Mouse (Mus musculus) limb, embryonic 11.5 days (tissue): ENCODE data around the gene Coro2b. TPM values are rescaled to one million over a fixed set of nuclear protein-coding genes. Genes with fewer than 3 reads are reported as not detected.
"Not testable (repeated sequence)": the region's sequence is repeated elsewhere in the genome, so short reads cannot be mapped to it uniquely, and the experiment has no call there.

ENCODE experiments used
- ATAC-seq: fragments of 200-750 bp; cut with Nextera tagmentation; 2 replicates; pipeline ENCODE4 v1.8.0; 2017; ENCODE audit warnings: low read depth; ENCODE audit not compliant: insufficient number of reproducible peaks, low FRiP score, low TSS enrichment
- DNase-seq: peaks from one replicate; pipeline ENCODE4 v3.0.0-alpha.2; 2015; ENCODE audit warnings: low spot score
- H3K27ac ChIP-seq: fragments of 300-500 bp; sonication (generic); replicated peaks from 2 replicates; pipeline ENCODE4 v1.5.1; 2014; ENCODE audit warnings: low read depth, mild to moderate bottlenecking, low read length
- H3K27me3 ChIP-seq: fragments of 300-500 bp; sonication (generic); 2 replicates; pipeline ENCODE4 v1.6.1; 2014; ENCODE audit warnings: mild to moderate bottlenecking, low read length, mixed read lengths; ENCODE audit not compliant: control insufficient read depth, insufficient read depth
- H3K36me3 ChIP-seq: fragments of 300-500 bp; sonication (generic); 2 replicates; pipeline ENCODE4 v1.6.1; 2014; ENCODE audit warnings: mild to moderate bottlenecking, low read length, moderate library complexity, mixed read lengths; ENCODE audit not compliant: control insufficient read depth, insufficient read depth
- H3K4me1 ChIP-seq: fragments of 300-500 bp; sonication (generic); 2 replicates; pipeline ENCODE4 v1.6.1; 2014; ENCODE audit warnings: low read length, mixed read lengths; ENCODE audit not compliant: control insufficient read depth, insufficient read depth
- H3K4me2 ChIP-seq: fragments of 300-500 bp; sonication (generic); 2 replicates; pipeline ENCODE4 v1.6.1; 2014; ENCODE audit warnings: low read depth, mild to moderate bottlenecking, moderate library complexity; ENCODE audit not compliant: severe bottlenecking
- H3K4me3 ChIP-seq: fragments of 300-500 bp; sonication (generic); 2 replicates; pipeline ENCODE4 v1.5.1; 2014; ENCODE audit warnings: low read depth, low read length
- H3K9ac ChIP-seq: fragments of 300-500 bp; sonication (generic); 2 replicates; pipeline ENCODE4 v1.6.1; 2014; ENCODE audit warnings: mild to moderate bottlenecking, low read length
- H3K9me3 ChIP-seq: fragments of 300-500 bp; sonication (generic); 2 replicates; pipeline ENCODE4 v1.6.1; 2016; ENCODE audit warnings: low read length; ENCODE audit not compliant: control insufficient read depth
- WGBS: fragments of 180-500 bp; shearing (Covaris S2); extraction: QIAGEN DNeasy Blood & Tissue Kit; methylation state at CpG from one replicate; pipeline ENCODE4 v1.1.7; 2014; 5-methylcytosine and 5-hydroxymethylcytosine counted together
- polyA plus RNA-seq: library from polyadenylated mRNA; unstranded; fragments of >200 nt; fragmentation: Nextera tagmentation; extraction: Ambion mirVana; gene quantifications from 2 replicates; pipeline ENCODE4 v1.2.1, GENCODE M21; 2014

The Coro2b gene
- polyA plus RNA-seq, 1 experiment from 2014 or later: 5.6 TPM

- H3K4me2 ChIP-seq: no peak overlapping the region
- H3K9me3 ChIP-seq: no peaks in the 10 kb centered on the region
- H3K27me3 ChIP-seq: no peaks in the 10 kb centered on the region
- H3K4me3 ChIP-seq: no peak overlapping the region
- H3K27ac ChIP-seq: no peak overlapping the region
- H3K36me3 ChIP-seq: no peaks in the 10 kb centered on the region
- ATAC-seq (no peak), DNase-seq (no peak)
- no peak overlapping the region for H3K9ac ChIP-seq
- H3K4me1 ChIP-seq: no peaks in the 10 kb centered on the region
- WGBS: 85% methylated on average over 6 of the region's 6 CpGs
Observed at GRCm38 (mm10) chr9:62450355-62450754, 86.5 kb downstream of the Coro2b start.

DNA sequence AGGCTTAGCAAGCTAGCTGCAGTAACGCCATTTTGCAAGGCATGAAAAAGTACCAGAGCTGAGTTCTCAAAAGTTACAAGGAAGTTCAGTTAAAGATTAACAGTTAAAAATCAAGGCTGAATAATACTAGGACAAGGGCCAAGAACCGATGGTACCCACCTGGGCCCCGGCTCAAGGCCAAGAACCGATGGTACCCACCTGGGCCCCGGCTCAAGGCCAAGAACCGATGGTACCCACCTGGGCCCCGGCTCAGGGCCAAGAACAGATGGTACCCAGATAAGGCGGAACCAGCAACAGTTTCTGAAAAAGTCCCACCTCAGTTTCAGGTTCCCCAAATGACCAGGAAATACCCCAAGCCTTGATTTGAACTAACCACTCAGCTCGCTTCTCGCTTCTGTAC, 89.5 kb downstream of the Coro2b start:
- H3K36me3 ChIP-seq, H3K9ac ChIP-seq, DNase-seq, H3K4me3 ChIP-seq, H3K4me2 ChIP-seq, H3K27ac ChIP-seq, H3K27me3 ChIP-seq, H3K4me1 ChIP-seq, ATAC-seq, H3K9me3 ChIP-seq: not testable (repeated sequence)
- WGBS: 92% methylated on average over 5 of the region's 10 CpGs

- Histone ChIP-seq H3K9ac (no peak overlapping the region), H3K27ac (no peak overlapping the region), H3K4me1 (peaks cover 15% of the 10 kb centered on the region; the same call in 1 of the 2 replicates), H3K4me2 (no peak overlapping the region), H3K36me3 (no peaks in the 10 kb centered on the region), H3K27me3 (no peaks in the 10 kb centered on the region), H3K4me3 (no peak overlapping the region), H3K9me3 (no peaks in the 10 kb centered on the region)
- DNase-seq (peak; percentile 36), ATAC-seq (no peak)
- 52% methylated on average over 3 of the region's 3 CpGs for WGBS
Observed at GRCm38 (mm10) chr9:62438755-62439101, 98.1 kb downstream of the Coro2b start.

GRCm38 (mm10) chr9:62438085-62438754, 98.6 kb downstream of the Coro2b start:
- Histone ChIP-seq H3K4me1 (peaks cover 15% of the 10 kb centered on the region; the same call in 1 of the 2 replicates), H3K27me3 (no peaks in the 10 kb centered on the region), H3K9me3 (no peaks in the 10 kb centered on the region), H3K36me3 (no peaks in the 10 kb centered on the region), H3K27ac (0 out of 2 replicates have a peak overlapping the region, but pooled peaks have one; percentile 21), H3K4me3 (no peak overlapping the region), H3K9ac (no peak overlapping the region), H3K4me2 (no peak overlapping the region)
- 71% methylated on average over 5 of the region's 5 CpGs for WGBS
- no peak for ATAC-seq
- DNase-seq: no peak

DNA sequence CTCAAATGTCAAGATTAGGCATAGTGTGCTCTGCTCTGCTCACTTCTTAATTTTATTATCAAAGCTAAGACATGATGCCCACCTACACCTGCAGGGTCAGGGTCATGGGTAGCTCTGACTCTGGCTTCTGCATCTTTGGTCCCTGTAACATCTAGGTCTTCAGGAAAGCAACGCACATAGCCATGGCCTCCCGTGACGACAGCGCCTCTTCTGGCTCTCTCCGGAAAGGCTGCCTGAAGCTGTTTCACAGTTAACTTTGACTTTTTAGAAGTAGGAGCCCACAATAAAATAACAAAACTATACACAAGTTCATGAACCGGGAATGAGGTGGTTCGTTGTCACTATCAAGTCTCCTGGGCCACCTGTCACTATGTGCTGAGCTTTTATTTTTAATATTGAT, 99.4 kb downstream of the Coro2b start:
- 90% methylated on average over 7 of the region's 7 CpGs for WGBS

DNA sequence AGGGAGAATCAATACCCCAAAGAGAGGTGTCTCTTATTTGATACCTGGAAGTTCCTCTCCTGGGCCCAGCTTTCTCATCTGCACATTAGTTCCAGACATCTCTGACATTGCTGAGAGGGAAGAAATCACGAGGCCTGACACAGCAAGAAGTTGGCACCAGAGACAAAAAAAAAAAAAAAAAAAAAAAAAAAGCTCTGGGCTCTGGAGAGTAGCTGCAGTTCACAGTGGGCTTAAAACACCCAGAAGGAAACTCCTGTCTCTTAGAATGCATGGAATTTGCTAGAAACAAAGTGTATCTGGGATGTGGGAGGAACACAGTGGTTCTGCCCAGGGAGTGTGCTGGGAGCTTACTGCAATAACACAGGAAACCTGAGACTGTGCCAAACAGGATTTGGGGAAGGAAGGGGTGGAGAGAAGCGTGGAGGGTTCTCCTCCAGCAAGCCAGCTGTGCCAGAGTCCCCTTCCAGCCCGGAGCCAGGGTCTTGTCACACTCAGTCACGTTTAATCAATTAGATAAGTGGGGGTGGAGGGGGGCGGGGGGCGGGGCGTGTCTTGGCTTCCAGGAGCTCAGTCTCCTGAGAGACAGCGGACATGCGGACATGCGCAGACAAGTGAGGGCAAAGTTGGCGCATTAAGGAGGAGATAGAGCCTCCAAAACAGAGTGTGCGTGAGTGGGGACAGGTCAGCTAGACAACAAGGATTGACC, 101.1 kb downstream of the Coro2b start:
- Histone ChIP-seq H3K9me3 (no peaks in the 10 kb centered on the region), H3K36me3 (no peaks in the 10 kb centered on the region), H3K27ac (peak overlapping the region; percentile 49; the same call in 1 of the 2 replicates), H3K4me1 (peaks cover 15% of the 10 kb centered on the region; the same call in 1 of the 2 replicates), H3K27me3 (no peaks in the 10 kb centered on the region), H3K4me2 (no peak overlapping the region), H3K4me3 (no peak overlapping the region), H3K9ac (no peak overlapping the region)
- WGBS: 12% methylated on average over 12 of the region's 12 CpGs
- DNase-seq (peak; percentile 73), ATAC-seq (peak; percentile 74; the same call in 1 of the 2 replicates)

More for the DNA sequence above, 99.4 kb downstream of the Coro2b start:
- Histone ChIP-seq H3K9me3 (no peaks in the 10 kb centered on the region), H3K27ac (no peak overlapping the region), H3K4me2 (no peak overlapping the region), H3K4me3 (no peak overlapping the region), H3K27me3 (no peaks in the 10 kb centered on the region), H3K9ac (no peak overlapping the region), H3K4me1 (peaks cover 15% of the 10 kb centered on the region; the same call in 1 of the 2 replicates), H3K36me3 (no peaks in the 10 kb centered on the region)
- ATAC-seq (no peak), DNase-seq (no peak)

DNA sequence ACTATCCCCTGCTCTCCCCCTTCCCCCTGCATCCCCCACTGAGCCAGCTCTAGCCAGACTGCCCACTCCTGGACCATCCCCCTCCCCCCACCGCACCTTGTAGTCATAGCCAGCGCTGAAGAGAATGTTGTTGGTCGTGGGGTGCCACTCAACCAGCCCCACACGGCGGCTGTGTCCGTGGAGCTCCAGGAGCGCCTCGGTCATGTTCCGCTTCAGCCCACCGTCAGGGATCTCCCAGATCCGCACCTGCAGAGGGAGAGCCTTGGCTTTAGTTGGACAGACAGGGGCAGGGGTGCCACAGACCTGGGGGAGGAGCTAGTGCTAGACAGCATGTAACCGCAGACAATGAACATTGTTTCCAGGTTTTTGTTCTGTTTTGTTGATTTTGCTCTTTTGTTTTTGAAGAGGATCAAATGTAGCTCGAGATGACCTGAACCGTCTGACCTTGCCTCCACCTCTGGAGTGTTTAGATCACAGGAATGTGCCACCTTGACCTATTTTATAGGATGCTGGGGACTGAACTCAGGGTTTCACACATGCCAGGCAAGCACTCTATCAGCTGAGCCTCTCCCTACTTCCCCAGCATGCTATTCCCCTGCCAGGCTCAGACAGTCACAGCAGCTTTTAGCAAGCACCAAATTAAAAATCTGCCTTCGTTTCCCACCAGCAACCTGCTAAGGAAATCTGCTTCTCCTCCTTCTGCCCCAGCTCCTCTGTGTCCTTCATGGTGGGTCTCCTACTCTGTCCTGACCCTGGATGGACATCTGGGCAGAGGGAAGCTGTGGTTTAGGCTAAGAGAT, 104.4 kb downstream of the Coro2b start:
- Histone ChIP-seq H3K27me3 (no peaks in the 10 kb centered on the region), H3K9me3 (no peaks in the 10 kb centered on the region), H3K36me3 (no peaks in the 10 kb centered on the region), H3K4me2 (no peak overlapping the region), H3K4me3 (no peak overlapping the region), H3K9ac (no peak overlapping the region), H3K4me1 (peaks cover 8% of the 10 kb centered on the region; the same call in 1 of the 2 replicates), H3K27ac (no peak overlapping the region)
- WGBS: 73% methylated on average over 15 of the region's 15 CpGs
- ATAC-seq (no peak), DNase-seq (no peak)

- H3K36me3 ChIP-seq: no peaks in the 10 kb centered on the region
- no peak overlapping the region for H3K27ac ChIP-seq
- no peak overlapping the region for H3K9ac ChIP-seq
- H3K9me3 ChIP-seq: no peaks in the 10 kb centered on the region
- no peaks in the 10 kb centered on the region for H3K27me3 ChIP-seq
- H3K4me2 ChIP-seq: no peak overlapping the region
- H3K4me1 ChIP-seq: peaks cover 4% of the 10 kb centered on the region; the same call in 1 of the 2 replicates
- ATAC-seq: no peak
- DNase-seq: no peak
- no peak overlapping the region for H3K4me3 ChIP-seq
- WGBS: 90% methylated on average over 4 of the region's 4 CpGs
Observed at GRCm38 (mm10) chr9:62430741-62431140, 106.1 kb downstream of the Coro2b start.
